Mouse (Mus musculus): ENCODE measurements around the gene Scyl2. TPM values are rescaled to one million over a fixed set of nuclear protein-coding genes. Genes with fewer than 3 reads are reported as not detected.

Gene Scyl2
- polyA plus RNA-seq (2012; rRNA removed): 25.7 and 26.0 TPM in 2 replicates

DNA sequence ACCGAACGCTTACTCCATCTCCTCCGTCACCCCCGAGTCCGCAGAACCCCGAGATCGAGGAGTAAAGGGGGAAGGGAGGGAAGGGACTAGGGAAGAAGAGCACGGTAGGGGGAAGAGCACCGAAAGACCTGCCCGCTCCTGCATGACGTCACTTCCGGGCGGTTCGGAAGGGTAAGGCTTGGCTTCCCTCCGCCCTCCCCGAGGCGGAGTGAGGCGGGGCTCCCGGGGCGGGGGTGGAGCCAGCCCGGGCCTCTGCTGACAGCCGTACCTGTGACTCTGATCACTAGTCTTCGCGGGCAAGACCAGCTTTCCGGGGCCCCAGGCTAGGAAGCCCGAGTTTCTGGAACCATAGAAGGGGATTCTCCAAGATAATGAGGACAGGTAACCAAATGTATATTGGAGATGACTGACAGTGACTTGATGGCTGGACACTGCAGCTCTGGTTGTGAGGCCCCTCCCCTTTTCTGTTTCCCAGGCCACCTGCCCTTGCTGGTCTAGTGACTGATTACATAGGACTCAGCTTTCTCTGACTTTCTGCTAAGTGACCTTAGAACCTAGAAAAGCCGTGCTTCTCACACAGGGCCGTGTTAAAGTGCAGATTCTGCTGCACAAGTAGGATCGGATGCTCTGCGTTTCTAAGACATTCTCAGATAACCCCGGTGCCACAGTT is at the start of gene Scyl2:
Gene Scyl2, minus strand, starts transcription at position 147 of the 670 bp plus-strand sequence.
- H3K4me3 ChIP-seq (ENCODE audit: insufficient read depth, low read length): peak within 1 kb of the TSS; percentile 67
- H3K4me1 ChIP-seq (ENCODE audit: control insufficient read depth, insufficient read depth, low read length): no peaks in the 10 kb centered on the region; the same call in 1 of the 2 replicates
- TF ChIP-seq POLR2A (IDR thresholded peaks at IDR 0.05; ENCODE audit: extremely low read depth, insufficient read depth, low read length) (peak; percentile 94), CTCF (IDR thresholded peaks at IDR 0.05; ENCODE audit: extremely low read depth, insufficient read depth, low read length) (no peak)
- peak within 1 kb of the TSS; percentile 43; the same call in 1 of the 2 replicates for H3K27ac ChIP-seq (ENCODE audit: insufficient read depth, low read length)

DNA sequence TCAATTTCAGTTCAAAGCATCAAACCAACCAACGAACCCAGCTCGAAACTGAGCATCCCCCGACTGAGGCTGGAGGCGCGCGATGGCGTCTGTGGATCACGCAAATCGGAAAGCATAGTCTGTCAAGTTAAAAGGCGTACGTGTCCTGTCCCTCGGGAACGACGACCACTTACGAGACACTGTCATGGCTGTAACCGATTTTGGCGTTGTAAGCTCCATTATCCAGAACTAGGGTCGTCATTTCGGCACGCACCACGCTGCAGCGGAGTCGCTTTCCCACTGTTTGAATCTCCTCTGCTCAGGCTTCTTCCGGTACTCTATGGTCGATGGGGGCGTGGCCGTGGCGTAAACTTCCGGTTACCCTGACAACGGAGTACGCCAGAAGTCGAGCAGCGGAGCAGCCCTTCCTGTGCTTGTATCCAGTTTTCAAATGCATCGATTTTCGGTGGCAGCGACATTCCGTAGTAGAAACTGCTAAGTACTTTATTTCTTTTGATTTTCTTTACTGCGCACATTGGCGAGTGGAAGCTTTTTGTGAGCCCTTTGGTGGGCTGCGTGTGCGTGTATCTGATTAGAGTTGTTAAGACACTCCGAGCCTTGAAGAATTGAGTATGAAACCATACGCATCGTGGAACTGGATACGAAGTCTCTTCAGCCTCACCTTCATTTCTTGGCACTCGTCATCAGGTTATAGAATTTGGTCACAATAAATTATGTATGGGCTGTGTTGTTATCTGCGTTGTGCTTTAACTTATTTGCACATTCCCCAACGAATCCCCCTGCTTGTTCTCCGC is 46.1 kb upstream of the Scyl2 start, which contains the start of gene Actr6:
Gene Actr6, minus strand, starts transcription at position 295 of the 794 bp plus-strand sequence.
- H3K4me3 ChIP-seq (ENCODE audit: insufficient read depth, low read length): peak within 1 kb of the TSS; percentile 59
- no peak within 1 kb of the TSS for H3K27ac ChIP-seq (ENCODE audit: insufficient read depth, low read length)
- no peaks in the 10 kb centered on the region for H3K4me1 ChIP-seq (ENCODE audit: control insufficient read depth, insufficient read depth, low read length)
- TF ChIP-seq POLR2A (IDR thresholded peaks at IDR 0.05; ENCODE audit: extremely low read depth, insufficient read depth, low read length): peak; percentile 94
- no peak for TF ChIP-seq CTCF (IDR thresholded peaks at IDR 0.05; ENCODE audit: extremely low read depth, insufficient read depth, low read length)

DNA sequence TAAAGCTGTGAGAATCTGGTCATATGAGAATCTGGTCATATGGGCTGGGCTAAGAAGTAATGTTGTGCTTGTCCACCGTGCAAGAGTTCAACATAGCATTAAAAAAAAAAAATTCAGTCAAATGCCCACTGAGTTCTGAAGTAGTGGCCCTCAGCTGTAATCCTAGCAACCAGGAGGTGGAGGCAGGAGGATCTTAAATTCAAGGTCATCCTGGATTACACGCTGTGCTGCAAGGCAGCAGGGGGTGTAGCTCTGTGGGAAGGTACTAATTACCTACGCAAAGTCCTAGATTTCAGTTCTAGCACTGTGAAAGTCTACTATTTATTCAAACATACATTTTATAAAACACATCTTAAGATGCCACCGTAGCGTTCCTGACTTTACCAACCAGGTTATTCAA is 45.3 kb upstream of the Scyl2 start:
- Histone ChIP-seq H3K27ac (ENCODE audit: insufficient read depth, low read length) (no peak overlapping the region), H3K4me1 (ENCODE audit: control insufficient read depth, insufficient read depth, low read length) (no peaks in the 10 kb centered on the region), H3K4me3 (ENCODE audit: insufficient read depth, low read length) (peak overlapping the region; percentile 59)
- TF ChIP-seq CTCF (IDR thresholded peaks at IDR 0.05; ENCODE audit: extremely low read depth, insufficient read depth, low read length): no peak
- TF ChIP-seq POLR2A (IDR thresholded peaks at IDR 0.05; ENCODE audit: extremely low read depth, insufficient read depth, low read length): no peak

DNA sequence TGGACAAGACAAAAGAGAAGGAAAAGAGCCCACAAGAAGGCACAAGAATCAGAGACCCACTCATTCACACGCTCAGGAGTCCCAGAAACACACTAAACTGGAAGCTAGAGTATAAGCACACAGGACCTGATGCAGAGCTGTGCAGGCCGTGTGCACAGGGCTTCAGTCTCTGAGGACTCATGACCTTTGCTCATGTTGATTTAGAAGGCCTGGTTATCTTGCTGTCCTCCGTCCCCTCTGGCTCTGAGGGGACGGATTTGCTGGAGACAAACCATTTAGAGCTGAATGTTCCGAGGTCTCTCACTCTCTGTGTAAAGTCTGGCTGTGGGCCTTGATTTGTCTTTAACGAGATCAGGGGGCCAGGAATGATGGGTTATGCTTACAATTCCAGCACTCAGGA is 44.3 kb upstream of the Scyl2 start:
- H3K27ac ChIP-seq (ENCODE audit: insufficient read depth, low read length): no peak overlapping the region
- TF ChIP-seq POLR2A (IDR thresholded peaks at IDR 0.05; ENCODE audit: extremely low read depth, insufficient read depth, low read length) (no peak), CTCF (IDR thresholded peaks at IDR 0.05; ENCODE audit: extremely low read depth, insufficient read depth, low read length) (no peak)
- H3K4me1 ChIP-seq (ENCODE audit: control insufficient read depth, insufficient read depth, low read length): no peaks in the 10 kb centered on the region
- H3K4me3 ChIP-seq (ENCODE audit: insufficient read depth, low read length): no peak overlapping the region

DNA sequence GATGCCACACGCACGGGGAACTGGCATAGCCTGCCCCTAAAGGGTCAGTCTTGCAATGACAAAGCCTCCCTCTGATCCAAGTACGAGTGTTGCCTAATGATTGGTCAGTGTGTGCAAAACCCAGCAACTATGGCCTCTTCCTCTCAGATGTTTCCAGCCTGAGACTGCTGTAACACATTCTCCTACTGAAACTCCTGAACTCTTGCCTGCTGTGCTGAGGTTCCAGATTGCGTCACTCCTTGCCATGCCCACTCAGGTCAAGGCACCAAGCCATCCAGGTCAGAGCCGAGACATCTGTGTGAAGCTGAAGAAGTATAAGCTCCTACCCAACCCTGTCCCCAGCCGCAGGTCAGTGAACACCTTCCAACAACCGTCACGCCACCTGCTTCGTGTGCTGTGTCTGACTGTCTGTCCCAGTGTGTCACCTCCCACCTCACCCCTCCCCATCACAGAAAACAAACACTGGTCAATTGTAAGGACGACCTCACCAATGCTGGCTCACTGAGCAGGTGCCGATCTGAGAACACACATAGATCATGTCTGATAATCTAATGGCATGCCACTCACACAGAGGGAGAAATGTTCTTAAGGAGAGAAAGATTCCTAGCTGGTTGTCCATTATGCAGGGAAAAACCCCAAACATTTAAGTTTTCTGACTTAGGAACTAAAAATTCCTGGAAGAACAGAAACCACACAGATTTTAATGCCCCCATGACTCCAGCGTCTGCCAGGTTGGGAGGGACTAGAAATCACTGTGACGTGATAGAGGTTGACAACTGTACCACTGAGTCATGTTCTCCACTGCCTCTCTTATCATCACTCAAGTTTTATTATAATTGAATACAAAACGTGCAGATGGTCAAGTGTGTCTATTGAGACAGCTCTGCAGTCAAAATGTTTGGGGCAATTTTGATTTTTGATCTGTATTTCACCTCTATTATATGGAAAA is 36.4 kb upstream of the Scyl2 start:
- no peak for TF ChIP-seq CTCF (IDR thresholded peaks at IDR 0.05; ENCODE audit: extremely low read depth, insufficient read depth, low read length)
- TF ChIP-seq POLR2A (IDR thresholded peaks at IDR 0.05; ENCODE audit: extremely low read depth, insufficient read depth, low read length): no peak
- Histone ChIP-seq H3K4me3 (ENCODE audit: insufficient read depth, low read length) (no peak overlapping the region), H3K4me1 (ENCODE audit: control insufficient read depth, insufficient read depth, low read length) (no peaks in the 10 kb centered on the region), H3K27ac (ENCODE audit: insufficient read depth, low read length) (no peak overlapping the region)

DNA sequence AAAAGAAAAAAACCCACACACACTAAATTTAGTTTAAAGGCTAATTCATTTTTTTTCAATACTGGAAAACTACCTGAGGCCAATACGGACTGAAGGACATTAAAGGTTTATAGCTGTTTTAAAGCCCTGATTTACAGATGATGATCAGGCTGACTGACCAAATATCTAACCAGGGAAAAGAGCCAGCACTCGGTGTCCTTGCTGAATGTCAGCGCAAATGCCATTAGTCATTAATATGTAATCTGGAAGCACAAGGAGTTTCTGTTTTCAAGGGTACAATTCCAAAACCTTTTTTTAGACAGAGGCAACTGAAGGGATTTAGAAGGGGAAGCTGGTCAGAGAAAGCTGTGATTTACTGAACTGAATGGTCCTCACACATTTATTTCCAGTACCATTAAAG is 34.7 kb upstream of the Scyl2 start:
- TF ChIP-seq POLR2A (IDR thresholded peaks at IDR 0.05; ENCODE audit: extremely low read depth, insufficient read depth, low read length): no peak
- TF ChIP-seq CTCF (IDR thresholded peaks at IDR 0.05; ENCODE audit: extremely low read depth, insufficient read depth, low read length): no peak
- Histone ChIP-seq H3K4me3 (ENCODE audit: insufficient read depth, low read length) (no peak overlapping the region), H3K4me1 (ENCODE audit: control insufficient read depth, insufficient read depth, low read length) (no peaks in the 10 kb centered on the region), H3K27ac (ENCODE audit: insufficient read depth, low read length) (no peak overlapping the region)

DNA sequence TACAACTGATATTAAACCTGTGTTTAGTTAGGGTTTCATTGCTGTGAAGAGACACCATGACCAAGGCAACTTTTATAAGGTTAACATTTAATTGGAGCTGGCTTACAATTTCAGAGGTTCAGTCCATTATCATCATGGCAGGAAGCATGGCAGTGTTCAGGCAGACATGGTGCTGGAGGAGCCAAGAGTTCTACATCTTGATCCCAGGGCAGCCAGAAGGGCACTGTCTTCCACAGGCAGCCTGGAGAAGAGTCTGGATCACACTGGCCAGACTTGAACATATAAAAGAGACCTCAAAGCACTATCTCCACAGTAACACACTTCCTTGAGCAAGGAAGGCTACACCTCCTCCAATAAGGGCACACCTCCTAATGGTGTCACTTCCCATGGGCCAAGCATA is 34.2 kb upstream of the Scyl2 start:
- Histone ChIP-seq H3K4me1 (ENCODE audit: control insufficient read depth, insufficient read depth, low read length) (no peaks in the 10 kb centered on the region), H3K27ac (ENCODE audit: insufficient read depth, low read length) (no peak overlapping the region), H3K4me3 (ENCODE audit: insufficient read depth, low read length) (no peak overlapping the region)
- no peak for TF ChIP-seq POLR2A (IDR thresholded peaks at IDR 0.05; ENCODE audit: extremely low read depth, insufficient read depth, low read length)
- no peak for TF ChIP-seq CTCF (IDR thresholded peaks at IDR 0.05; ENCODE audit: extremely low read depth, insufficient read depth, low read length)

DNA sequence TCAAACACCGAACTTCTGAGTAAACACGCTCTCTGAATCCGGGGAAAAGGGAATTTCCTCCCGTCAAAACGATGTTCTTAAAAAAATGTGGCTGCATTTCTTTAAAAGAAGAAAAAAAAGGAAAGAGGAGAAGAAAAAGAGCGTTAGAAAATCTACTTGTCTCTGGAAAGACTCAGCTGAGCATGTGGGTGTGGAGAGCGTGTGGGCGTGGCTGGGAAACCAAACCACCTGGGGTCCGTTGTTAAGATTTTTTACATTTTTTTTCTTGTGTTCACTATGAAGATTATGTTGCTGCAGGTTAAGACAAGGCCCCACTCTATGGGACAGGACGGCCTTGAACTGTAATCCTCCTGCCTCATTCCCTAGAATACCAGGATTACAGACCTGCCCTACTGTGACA is 28.8 kb upstream of the Scyl2 start:
- H3K4me3 ChIP-seq (ENCODE audit: insufficient read depth, low read length): no peak overlapping the region
- H3K27ac ChIP-seq (ENCODE audit: insufficient read depth, low read length): no peak overlapping the region
- H3K4me1 ChIP-seq (ENCODE audit: control insufficient read depth, insufficient read depth, low read length): no peaks in the 10 kb centered on the region
- TF ChIP-seq CTCF (IDR thresholded peaks at IDR 0.05; ENCODE audit: extremely low read depth, insufficient read depth, low read length) (no peak), POLR2A (IDR thresholded peaks at IDR 0.05; ENCODE audit: extremely low read depth, insufficient read depth, low read length) (no peak)

DNA sequence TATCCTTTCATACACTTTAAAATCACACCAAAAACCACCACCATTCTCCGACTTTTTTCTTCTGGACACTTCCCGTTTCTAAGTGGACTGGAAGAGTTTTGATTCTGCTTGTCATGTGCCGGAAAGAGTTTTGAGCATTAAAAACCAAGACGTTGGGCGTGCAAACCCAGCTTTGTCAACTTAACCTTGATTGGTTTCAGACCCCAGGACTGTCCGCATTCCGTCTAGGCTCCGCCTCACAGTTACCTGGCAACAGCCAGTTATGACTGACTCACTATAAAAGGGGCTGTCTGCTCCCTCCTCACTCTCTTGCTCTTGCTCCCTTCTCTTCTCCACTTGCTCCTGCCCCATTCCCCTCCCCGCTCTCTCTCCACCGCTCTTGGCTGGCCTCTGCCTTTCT is 22.6 kb upstream of the Scyl2 start:
- TF ChIP-seq CTCF (IDR thresholded peaks at IDR 0.05; ENCODE audit: extremely low read depth, insufficient read depth, low read length): no peak
- no peak for TF ChIP-seq POLR2A (IDR thresholded peaks at IDR 0.05; ENCODE audit: extremely low read depth, insufficient read depth, low read length)

More for the DNA sequence above, 22.6 kb upstream of the Scyl2 start:
- no peaks in the 10 kb centered on the region for H3K4me1 ChIP-seq (ENCODE audit: control insufficient read depth, insufficient read depth, low read length)
- H3K27ac ChIP-seq (ENCODE audit: insufficient read depth, low read length): no peak overlapping the region
- H3K4me3 ChIP-seq (ENCODE audit: insufficient read depth, low read length): no peak overlapping the region

Measured in cortical plate, adult 2 months (tissue).